Mouse (Mus musculus) thymus, adult 2 months (tissue): Measurements from ENCODE around the gene Rtn4r.

Source experiments
- CTCF ChIP-seq: fragments of 200-500 bp; IDR thresholded peaks from 2 replicates; pipeline ENCODE4 v1.5.1; 2012; ENCODE audit warnings: mild to moderate bottlenecking, control low read depth, low read length, moderate library complexity, borderline replicate concordance; ENCODE audit not compliant: control insufficient read depth, poor library complexity, insufficient read depth; ENCODE audit errors: extremely low read depth
- POLR2A ChIP-seq: fragments of 200-500 bp; IDR thresholded peaks from 2 replicates; pipeline ENCODE4 v1.6.1; 2012; ENCODE audit warnings: mild to moderate bottlenecking, low read length, control low read depth, moderate library complexity; ENCODE audit not compliant: control insufficient read depth, poor library complexity, insufficient read depth; ENCODE audit errors: extremely low read depth

DNA sequence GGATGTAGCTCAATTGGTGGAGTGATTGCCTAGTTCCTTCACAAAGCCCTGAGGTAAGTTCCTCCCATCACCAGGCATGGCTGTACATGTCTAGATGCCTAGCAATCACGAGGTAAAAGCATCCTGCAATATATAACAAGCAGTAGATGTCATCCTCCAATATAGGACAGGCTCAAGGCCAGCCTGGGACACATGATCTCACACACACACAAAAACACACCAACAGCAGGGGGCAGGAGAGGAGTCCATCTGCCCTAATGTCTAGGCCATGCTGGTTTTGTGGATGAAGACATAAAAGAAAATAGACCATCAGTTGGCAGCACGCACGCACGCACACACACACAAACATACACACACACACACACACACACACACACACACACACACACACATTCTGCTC is 49.3 kb downstream of the Rtn4r start:
- TF ChIP-seq CTCF (no peak), POLR2A (no peak)
